Mouse (Mus musculus) spleen, postnatal 36 days (tissue): ENCODE results near the gene Nom1.

Experiments used
- DNase-seq, 2 experiments: peaks; one replicate each; pipeline ENCODE4 v3.0.0; 2022; ENCODE audit warnings: low spot score in 2 of 2, mixed read lengths in 1 of 2

The Nom1 gene

DNA sequence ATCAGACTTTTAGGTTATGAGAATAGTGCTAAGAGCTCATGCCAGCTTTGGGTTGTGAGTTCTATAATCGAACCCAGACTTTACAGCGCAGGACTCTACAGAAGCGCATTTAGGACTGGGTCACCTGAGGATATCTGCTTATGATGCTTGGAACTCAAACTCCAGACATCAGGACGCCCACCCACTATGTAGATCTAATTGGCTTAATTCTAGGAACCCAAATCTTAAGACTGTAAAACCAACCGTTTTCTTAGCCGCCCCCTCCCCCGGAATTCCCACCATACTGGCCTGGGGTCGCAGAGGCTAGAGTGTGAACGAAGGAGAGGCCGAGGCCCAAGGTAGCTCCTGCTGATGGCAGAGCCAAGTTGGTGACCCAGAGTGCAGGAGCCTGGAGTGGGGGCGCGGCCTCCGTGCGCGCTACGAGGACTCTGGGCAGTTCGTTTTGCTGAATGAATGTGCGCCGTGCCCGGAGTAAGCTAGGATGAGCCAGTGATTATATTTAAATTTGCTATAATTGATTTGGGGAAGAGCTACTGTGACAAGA, 36.5 kb downstream of the Nom1 start:
- DNase-seq, result no peak

DNA sequence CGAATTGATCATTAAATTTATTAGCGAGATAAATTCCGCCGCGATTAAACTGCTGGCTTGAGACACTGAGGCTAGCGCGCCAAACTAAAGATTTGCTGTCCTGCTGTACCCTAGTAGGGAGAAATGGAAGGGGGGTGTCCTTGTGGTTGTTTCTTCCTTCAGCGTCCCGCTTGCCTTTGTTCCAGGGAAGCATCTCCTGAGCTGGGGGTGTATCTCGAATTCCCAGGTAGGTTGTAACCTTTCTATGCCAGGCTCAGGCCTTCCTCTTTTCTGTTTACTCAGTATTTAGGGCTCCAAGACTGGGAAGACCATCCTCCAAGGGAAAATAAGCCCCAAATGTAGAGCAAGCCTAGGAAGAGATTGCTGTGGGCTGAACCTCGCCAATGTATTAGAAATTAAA, 36.9 kb downstream of the Nom1 start:
- no peak for DNase-seq

DNA sequence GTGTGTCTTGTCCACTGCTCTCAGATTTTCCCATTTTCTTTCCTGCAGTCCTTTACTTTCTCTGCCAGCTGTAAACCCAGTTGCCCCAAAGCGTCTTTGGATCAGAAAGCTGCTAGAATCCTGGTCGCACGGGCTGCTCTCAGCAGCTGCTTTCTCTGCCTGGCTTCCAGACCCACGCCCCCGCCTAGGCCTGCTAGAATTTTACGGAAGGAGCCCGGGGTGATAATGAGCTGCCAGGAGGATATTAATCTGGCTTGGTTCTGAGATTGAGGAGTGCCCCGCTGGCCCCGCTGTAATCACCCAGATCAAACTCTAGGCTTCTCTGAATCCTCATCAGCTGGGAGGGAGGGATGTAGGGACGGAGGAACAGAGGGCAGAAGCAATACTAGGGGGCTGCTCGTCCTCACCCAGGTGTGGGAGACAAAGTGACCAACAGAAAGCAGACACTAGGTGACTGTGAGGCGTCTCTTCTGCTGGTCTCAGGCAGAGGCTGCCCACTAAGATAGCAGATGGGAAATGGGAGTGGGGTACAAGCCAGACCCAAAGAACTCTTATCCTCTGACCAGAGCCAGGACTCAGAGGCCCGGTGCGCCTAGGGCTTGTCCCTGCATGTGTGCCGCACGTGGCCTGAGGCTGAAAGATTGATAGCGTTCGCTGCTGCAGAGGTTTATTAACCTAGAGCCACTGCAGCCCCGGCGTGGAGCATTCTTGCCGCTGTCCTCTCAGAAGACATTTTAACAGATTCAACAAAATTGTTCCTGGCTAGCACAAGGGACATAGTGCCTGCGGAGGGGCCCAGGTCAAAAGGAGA, 37.6 kb downstream of the Nom1 start:
- no peak for DNase-seq

DNA sequence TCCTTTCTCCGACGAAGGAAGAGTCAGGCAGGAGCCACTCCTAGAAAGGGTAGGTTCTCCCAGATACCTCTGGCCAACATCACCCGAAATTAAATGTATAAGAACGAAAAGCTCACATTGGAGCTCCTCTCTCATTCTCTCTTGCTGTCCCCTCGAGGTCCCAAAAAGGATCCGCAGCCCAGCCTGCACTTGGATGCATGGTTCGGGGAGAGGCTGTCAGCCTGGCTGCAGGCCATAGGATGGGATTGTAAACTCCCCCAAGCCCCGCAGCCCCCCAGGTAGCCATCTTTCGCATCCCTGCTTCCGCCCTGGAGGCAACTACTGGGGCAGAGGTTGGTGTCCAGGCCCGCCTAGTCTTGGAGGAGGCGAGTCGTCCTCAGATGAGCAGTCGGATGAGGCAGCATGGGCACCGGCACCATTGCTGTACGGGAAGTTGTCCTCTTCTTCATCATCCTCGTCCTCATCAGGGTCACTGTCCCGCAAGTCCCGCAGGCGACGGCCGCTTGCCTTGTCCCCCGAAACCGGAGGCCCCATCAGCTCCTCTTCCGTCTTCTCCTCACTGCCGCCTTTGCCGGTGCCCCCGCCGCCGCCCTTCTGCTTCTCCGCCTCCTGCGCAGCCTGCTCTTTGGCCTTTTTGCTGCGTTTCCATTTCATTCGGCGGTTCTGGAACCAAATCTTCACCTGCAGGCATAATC, 39.2 kb downstream of the Nom1 start:
- no peak for DNase-seq

DNA sequence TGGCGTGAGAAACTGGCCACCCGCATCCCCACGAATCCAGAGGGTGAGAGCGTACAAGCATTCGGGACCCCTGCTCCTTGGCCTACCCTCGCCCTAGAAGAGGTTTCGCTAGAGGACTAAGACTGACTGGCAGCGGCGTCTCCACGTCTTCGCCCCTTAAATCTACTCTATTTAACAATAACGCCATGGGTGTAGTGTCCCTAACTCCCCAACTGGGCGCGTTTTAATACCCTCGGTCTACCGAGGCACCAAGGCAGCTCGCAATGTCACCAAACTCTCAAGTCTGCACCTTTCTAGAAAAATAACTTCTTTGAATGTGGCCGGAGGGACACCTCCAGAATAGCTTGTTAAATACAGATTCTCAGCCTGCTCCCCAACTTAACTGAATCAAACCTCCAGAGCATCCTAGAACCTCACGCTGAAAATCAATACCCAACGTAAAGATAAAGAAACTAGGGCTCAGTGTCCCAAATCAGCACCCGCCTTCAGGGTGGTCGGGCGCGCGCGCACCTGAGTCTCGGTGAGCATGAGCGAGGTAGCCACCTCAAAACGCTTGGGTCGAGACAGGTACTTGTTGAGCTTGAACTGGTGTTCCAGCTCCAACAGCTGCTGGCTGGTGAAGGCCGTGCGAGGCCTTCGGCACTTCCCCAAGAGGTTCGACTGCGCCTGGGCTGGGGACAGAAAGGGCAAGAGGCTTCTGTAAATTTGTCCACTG, 39.9 kb downstream of the Nom1 start:
- DNase-seq, result no peak

DNA sequence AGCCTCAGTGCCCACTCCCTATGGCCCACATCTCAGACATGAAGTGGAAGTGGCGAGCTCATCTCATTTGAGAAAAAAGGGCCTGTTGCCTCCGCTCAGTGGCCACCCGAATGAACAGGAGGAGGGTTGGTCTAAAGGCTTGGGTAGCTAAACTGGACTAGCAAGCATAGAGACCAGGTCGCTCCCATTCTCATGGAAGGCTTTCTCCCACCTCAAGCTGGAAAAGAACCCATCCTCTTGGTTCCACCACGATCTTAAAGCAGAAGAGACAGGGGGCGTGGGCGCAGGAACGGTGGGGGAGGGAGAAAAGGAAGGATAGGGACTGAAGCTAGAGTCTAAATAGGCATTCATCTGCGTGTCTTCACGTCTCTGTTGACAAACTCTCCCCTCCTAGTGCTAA, 40.6 kb downstream of the Nom1 start:
- no peak for DNase-seq

DNA sequence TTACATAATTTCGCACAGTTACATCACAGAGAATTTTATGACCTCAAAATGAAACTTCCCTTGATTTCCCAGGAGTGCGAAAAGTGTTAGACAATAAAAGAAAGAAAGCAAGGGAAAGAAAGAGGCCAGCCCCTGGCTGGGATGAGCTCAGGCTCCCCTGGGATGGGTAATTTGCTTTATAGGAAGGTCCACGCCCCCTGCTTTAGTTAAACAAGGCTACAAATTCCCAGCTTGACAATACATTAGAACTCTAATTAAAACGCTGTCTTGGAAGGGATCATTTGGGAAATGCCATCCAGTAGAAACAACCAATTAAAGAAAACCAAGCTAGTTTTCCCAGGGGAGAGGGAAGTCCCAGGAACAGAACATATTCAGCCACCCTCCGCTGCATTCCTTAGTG, 41.1 kb downstream of the Nom1 start:
- no peak for DNase-seq

DNA sequence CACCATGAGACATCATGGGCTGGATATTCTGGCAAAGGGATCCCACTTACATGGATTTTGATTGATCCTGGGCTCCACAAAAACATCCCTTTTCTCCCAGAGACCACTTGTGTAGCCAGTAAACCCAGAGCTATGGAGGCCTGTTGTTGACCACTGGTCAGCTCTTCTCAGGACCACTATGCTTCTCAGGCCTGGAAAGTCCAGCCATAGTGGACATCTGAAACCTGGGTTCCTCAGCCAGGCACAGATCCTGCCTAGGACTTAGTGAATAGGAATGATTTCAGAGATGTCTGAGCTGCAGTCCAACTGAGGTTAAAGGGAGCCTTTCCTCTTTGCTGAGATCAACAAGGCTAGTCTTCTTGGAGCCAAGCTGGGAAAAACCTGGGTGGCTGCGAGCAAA, 41.6 kb downstream of the Nom1 start:
- no peak for DNase-seq

DNA sequence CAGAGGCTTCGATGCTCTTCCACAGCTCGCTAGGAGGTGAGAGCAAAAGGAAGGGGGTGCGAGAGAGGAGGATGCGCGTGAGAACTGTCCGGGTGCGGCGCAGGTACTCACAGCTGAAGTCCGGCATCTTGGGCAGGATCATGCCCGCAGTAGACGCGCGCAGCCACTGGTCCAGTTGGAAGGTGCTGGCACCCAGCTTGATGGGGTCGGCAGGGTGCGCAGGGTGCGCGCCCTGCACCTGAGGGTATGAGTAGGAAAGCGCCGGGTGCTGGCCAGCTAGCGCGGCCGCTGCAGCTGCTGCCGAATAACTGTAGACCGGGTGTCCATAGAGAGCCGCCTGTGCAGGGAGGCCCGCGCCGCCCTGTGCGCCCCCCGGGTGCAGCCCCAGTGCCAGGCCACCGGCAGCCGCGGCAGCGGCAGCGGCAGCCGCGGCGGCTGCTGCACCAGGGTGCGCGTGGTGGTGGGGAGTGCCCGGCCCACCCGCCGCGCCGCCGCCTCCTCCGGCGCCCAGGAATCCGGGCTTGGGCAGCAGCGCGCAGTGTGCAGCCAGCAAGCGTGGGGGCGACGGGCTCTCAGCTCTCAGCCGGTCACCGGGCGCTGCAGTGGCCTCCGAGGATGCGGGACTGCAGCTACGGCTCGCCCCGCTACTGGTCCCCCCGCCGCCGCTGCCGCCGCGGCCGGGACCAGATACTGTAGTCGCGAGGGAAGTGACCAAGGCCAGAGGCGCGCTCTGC, 43.2 kb downstream of the Nom1 start:
- no peak for DNase-seq

DNA sequence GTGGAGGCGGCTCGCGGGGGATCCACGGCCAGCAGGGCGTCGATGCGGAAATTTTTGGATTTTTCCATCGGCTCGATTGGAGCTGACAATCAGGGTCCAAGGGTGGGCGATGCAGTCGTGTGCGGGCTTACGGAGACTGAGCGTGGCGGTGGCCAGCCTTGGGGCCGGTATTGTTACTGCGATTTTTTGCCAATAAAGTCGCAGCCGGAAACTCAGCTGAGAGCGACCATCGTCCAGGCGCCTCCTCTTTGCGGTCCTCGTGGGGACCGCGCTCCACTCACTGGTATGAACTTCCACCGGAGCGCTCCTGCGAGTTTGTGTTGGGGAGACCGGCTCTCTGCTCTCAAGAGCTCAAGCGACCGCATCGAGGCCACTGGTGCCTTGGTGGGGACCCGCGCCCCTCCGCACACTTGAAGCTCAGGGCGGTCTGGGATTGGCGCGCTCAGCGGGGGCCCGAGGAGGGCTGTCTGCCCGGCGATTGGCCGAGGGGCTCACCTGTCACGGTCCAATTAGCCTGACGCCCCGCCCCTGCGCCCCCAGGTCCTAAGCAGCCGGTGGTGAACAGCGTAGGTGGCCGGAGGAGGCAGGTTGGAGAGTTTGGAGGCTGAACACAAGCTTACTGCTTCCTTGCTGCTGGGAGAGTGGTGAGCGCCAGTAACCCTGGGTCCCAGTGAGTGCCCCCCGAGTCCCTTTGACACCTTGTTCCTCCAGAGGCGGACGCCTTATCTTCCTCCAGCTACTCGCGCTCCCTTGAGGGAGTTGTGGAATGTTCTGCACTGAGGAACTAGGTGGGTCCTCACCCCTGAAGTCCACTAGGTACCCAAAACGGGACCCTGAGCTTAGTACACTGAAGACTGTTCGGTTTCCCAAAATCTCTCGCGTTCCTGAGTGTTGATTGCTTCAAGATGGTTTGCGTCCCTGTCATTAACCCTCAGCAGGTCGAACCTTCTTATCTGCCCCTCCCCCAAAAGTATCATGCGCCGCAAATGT, 44.0 kb downstream of the Nom1 start, which contains the start of gene Mnx1:
Gene Mnx1 (minus strand): TSS at position 263 of the 990 bp plus-strand sequence.
- DNase-seq, result no peak

DNA sequence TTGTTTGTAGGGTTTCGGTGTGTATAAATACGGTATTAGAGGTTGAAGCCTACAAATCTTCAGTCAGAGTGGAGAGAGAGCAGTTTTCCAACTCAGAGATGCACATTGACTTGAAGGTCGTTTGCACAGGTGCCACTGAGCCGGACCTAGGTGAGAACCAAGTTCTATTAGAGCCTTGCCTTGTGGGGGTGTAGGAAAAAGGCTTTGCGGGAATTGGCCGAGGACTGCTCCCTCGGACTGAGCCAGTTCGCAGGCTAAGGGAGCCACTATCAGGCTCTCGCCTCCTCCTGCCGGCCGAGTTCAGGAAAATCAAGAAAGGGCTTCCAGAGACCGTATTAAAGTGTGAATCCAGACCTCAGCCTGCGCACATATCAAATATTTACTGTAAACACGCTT, 44.7 kb downstream of the Nom1 start:
- no peak for DNase-seq

DNA sequence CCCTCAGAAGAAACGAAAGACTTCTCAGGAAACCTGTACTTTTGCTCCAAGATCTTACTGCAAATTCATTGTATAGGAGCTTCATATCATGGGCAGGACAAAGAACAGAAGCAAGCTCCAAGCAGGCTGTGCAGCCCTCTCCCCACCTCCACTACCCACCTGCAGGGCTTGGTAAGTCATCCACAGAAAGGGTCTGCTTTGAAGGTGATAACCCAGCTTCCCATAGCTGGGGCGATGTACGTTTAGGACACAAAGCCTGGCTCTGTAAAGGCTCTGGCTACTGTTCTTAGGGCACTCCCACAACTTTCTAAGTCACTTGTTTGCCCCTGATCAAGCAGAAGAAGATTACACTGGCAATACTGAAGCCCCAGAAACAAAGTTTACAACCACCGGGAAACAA, 49.3 kb downstream of the Nom1 start:
- DNase-seq, result no peak

DNA sequence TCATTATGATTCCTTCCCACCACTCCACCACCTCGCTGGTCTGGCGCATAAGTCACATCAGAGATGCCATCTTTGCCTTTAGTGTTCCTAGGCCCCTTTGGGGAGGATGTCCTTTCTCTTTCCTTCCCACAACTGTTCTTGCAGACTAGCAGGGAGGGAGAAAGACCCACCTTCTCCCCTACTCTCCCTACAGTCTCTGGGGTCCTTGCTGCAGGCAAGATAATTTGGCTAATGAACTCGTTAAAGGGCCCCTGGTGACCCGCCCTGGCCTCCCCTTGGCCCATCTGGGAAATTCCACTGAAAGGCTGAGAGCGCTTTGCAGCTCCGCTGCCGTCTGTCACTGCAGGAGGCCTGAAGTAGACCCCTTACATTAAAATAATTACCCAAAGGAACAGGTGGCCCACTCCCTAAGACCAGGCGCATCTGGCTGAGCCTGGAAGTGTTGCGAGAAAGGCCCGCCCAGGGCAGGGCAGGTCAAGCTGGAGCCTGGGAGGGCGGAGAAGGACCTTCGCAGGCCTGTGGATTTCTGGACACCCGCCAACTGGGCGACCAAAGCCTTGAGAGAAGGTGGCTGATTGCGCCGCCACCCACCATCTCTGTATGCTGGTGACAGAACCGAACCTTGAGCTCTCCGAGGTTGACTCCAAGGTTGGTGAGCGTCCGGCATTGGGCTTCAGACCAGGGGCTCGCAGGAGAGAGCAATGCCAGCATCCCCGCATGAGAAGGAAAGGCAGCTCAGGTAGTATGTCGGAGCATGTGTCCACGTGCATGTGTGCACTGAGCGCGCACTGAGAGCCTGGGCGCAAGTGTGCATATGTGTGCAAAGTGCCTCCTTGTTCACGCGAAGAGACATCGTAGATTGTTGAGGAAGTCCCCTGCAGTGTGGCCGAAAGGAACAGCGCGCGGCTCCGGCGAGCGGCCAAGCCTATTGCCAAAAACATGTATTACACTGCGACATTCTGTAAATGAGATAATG, 50.8 kb downstream of the Nom1 start:
- DNase-seq, result no peak

DNA sequence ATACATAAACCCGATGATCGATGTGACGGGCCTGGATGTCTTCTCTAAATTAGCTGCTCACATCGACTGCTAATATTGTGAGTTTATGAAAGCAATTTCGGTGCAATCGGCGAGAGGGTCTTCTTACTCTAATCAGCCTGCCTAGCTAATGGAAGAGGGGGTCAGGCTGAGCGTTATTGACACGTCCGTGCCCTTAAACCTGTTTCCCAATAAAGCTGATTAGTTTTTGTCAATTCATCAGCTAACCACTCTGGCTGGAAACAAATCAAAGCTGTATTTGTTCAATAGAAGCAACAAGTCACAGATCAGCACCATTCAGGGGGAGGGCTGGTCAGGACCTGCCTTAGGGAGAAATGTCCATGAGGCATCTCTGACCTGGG, 51.5 kb downstream of the Nom1 start:
- no peak for DNase-seq

DNA sequence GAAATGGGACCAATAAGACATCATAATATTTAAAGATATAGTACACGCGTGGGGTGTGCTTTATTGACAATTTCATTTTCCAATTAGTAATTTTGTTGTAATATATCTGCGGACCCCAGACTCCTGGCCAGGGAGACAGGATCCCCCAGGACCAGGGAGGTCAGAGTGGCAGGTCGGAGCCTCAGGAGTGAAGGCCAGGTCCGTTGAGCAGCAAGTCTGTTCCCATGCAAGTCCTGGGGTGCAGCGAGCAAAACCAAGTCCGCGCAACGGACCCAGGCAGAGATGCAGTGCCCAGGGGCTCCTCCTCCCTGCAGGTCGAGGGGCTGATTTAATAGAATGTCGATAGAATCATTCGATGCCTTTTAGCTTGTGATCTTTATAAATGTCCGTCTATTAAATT, 52.9 kb downstream of the Nom1 start:
- no peak for DNase-seq

DNA sequence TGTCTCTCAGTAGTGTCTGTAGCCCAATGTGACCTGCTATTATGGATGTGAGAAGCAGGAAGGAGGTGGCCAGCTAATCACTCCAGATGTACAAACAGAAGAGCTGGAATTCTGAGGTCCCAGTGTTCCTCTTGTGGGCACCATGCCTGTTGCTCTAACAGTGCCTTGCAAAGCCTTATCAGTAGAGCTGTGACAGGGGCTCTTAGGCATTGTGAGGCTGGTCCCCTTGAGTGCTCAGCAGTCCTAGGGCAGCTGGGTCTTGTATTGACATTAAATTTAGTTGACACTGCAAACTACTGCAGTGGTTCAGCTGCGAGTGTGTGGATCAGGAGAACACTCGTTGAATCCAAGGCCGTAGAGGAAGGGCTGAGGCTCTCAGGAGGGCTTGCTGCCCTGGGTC, 72.5 kb downstream of the Nom1 start:
- DNase-seq, result no peak
